In genomic region chr4:46410677-46411076, GRCm38 (mm10) we compare ENCODE assay signal across 16 mouse cellular contexts. TPM values are rescaled to one million over a fixed set of nuclear protein-coding genes. Genes with fewer than 3 reads are reported as not detected.
DNase-seq lines count a peak whose midpoint lies in the region; ATAC-seq and TF ChIP-seq lines count a peak whose summit lies in the region.
"Had no signal": no experiment of that assay in that cellular context is flagged by ENCODE, and none has a peak within 500 bp of the region (broad histone marks: within the 10 kb centered on the region; RNA-seq: fewer than 3 reads in every experiment).

No protein-coding gene starts in this region.

- WGBS in heart, embryonic 10.5 days: 77% methylated on average over 5 of the region's 5 CpGs
- 85% methylated on average over 5 of the region's 5 CpGs for WGBS in stomach, embryonic 15.5 days
- WGBS in stomach, postnatal 0 days: 88% methylated on average over 5 of the region's 5 CpGs
- WGBS in liver, embryonic 12.5 days (ENCODE audit: insufficient replicate concordance): 18% methylated on average over 5 of the region's 5 CpGs

- H3K9me3 ChIP-seq in heart, embryonic 10.5 days: no peaks in the 10 kb centered on the region
- no peaks in the 10 kb centered on the region for H3K9me3 ChIP-seq in stomach, embryonic 15.5 days
- no peaks in the 10 kb centered on the region for H3K9me3 ChIP-seq in stomach, postnatal 0 days (ENCODE audit: control insufficient read depth, low read length)
- H3K9me3 ChIP-seq in liver, embryonic 12.5 days (replicated peaks): no peaks in the 10 kb centered on the region
- H3K9me3 ChIP-seq: heart, embryonic 15.5 days; limb, embryonic 13.5 days; neural tube, embryonic 15.5 days had no signal

- H3K4me3 ChIP-seq in heart, embryonic 10.5 days: no peak overlapping the region
- no peak overlapping the region for H3K4me3 ChIP-seq in stomach, embryonic 15.5 days (replicated peaks)
- no peak overlapping the region for H3K4me3 ChIP-seq in stomach, postnatal 0 days (ENCODE audit: low read depth, low read length)
- peak overlapping the region; percentile 23 for H3K4me3 ChIP-seq in liver, embryonic 12.5 days
- H3K4me3 ChIP-seq: heart, embryonic 15.5 days; limb, embryonic 13.5 days; neural tube, embryonic 15.5 days had no signal

- no peaks in the 10 kb centered on the region for H3K27me3 ChIP-seq in heart, embryonic 10.5 days (ENCODE audit: insufficient read depth, poor library complexity, severe bottlenecking)
- no peaks in the 10 kb centered on the region for H3K27me3 ChIP-seq in stomach, embryonic 15.5 days (replicated peaks)
- H3K27me3 ChIP-seq in stomach, postnatal 0 days (ENCODE audit: control insufficient read depth, insufficient read depth, low read length): no peaks in the 10 kb centered on the region
- H3K27me3 ChIP-seq in liver, embryonic 12.5 days (replicated peaks): no peaks in the 10 kb centered on the region
- H3K27me3 ChIP-seq: heart, embryonic 15.5 days; limb, embryonic 13.5 days; neural tube, embryonic 15.5 days had no signal

- peak; percentile 36; the same call in 1 of the 2 replicates for ATAC-seq in stomach, embryonic 15.5 days (ENCODE audit: insufficient read depth, low FRiP score, low read depth)
- ATAC-seq in stomach, postnatal 0 days (ENCODE audit: low FRiP score, low TSS enrichment): no peak
- ATAC-seq in liver, embryonic 12.5 days: peak; percentile 73

- peak; percentile 91 for DNase-seq in heart, embryonic 10.5 days (ENCODE audit: low spot score)
- no peak for DNase-seq in heart, adult 11 months
- DNase-seq in stomach, postnatal 0 days (ENCODE audit: low spot score): no peak
- DNase-seq in spleen, postnatal 4 days (ENCODE audit: low spot score in 2 of 2): peak; percentile 67 to 73
- no peak for DNase-seq in kidney, adult 18-20 months
- no peak for DNase-seq in retina, postnatal 1 day
- DNase-seq: cerebellum, adult 8-10 months; embryo, embryonic 11 days; kidney, postnatal 36 days; lung, postnatal 36 days; right cerebral cortex, postnatal 14 days had no signal

- no peaks in the 10 kb centered on the region; the same call in 1 of the 2 replicates for H3K4me1 ChIP-seq in heart, embryonic 10.5 days
- no peaks in the 10 kb centered on the region for H3K4me1 ChIP-seq in stomach, embryonic 15.5 days
- H3K4me1 ChIP-seq in stomach, postnatal 0 days (replicated peaks; ENCODE audit: control insufficient read depth, insufficient read depth): no peaks in the 10 kb centered on the region
- H3K4me1 ChIP-seq in liver, embryonic 12.5 days: peaks cover 96% of the 10 kb centered on the region
- H3K4me1 ChIP-seq: heart, embryonic 15.5 days; limb, embryonic 13.5 days; neural tube, embryonic 15.5 days had no signal

- TF ChIP-seq CTCF in stomach, postnatal 0 days (IDR thresholded peaks at IDR 0.05; ENCODE audit: low read depth): no peak

- H3K4me2 ChIP-seq in stomach, embryonic 15.5 days: no peak overlapping the region
- no peak overlapping the region for H3K4me2 ChIP-seq in stomach, postnatal 0 days (replicated peaks; ENCODE audit: low read depth)
- H3K4me2 ChIP-seq in liver, embryonic 12.5 days: peak overlapping the region; percentile 68
- H3K4me2 ChIP-seq: heart, embryonic 15.5 days; limb, embryonic 13.5 days; neural tube, embryonic 15.5 days had no signal

- H3K36me3 ChIP-seq in heart, embryonic 10.5 days: no peaks in the 10 kb centered on the region
- H3K36me3 ChIP-seq in stomach, embryonic 15.5 days: no peaks in the 10 kb centered on the region
- no peaks in the 10 kb centered on the region for H3K36me3 ChIP-seq in stomach, postnatal 0 days (ENCODE audit: control insufficient read depth, insufficient read depth, low read length)
- no peaks in the 10 kb centered on the region for H3K36me3 ChIP-seq in liver, embryonic 12.5 days
- H3K36me3 ChIP-seq: heart, embryonic 15.5 days; limb, embryonic 13.5 days; neural tube, embryonic 15.5 days had no signal

- no peak for TF ChIP-seq EP300 in stomach, postnatal 0 days (optimal IDR thresholded peaks at IDR 0.05)

- H3K27ac ChIP-seq in heart, embryonic 10.5 days: peak overlapping the region; percentile 49; the same call in 1 of the 2 replicates
- H3K27ac ChIP-seq in stomach, embryonic 15.5 days: no peak overlapping the region
- no peak overlapping the region for H3K27ac ChIP-seq in stomach, postnatal 0 days (replicated peaks)
- peak overlapping the region; percentile 99 for H3K27ac ChIP-seq in liver, embryonic 12.5 days
- H3K27ac ChIP-seq: heart, embryonic 15.5 days; limb, embryonic 13.5 days; neural tube, embryonic 15.5 days had no signal

- H3K9ac ChIP-seq in stomach, embryonic 15.5 days: no peak overlapping the region
- no peak overlapping the region for H3K9ac ChIP-seq in stomach, postnatal 0 days (ENCODE audit: low read length)
- peak overlapping the region; percentile 78 for H3K9ac ChIP-seq in liver, embryonic 12.5 days
- H3K9ac ChIP-seq: heart, embryonic 15.5 days; limb, embryonic 13.5 days; neural tube, embryonic 15.5 days had no signal

RNA-seq across cellular contexts. Expression of gene Hemgn, which starts 2.6 kb away (rescaled TPM):
- 35.8 and 50.0 TPM in 2 replicates for polyA plus RNA-seq in heart, embryonic 10.5 days (2016; fragmentation: Nextera tagmentation; extraction: Ambion mirVana)
- polyA plus RNA-seq in stomach, embryonic 15.5 days (2015; fragmentation: Nextera tagmentation; extraction: Ambion mirVana): 13.2 and 31.5 TPM in 2 replicates
- polyA plus RNA-seq in stomach, postnatal 0 days (2015; fragmentation: Nextera tagmentation; extraction: Ambion mirVana): 0.78 and 1.2 TPM in 2 replicates
- polyA plus RNA-seq in liver, embryonic 12.5 days (2016; fragmentation: Nextera tagmentation; extraction: Ambion mirVana): 425 and 445 TPM in 2 replicates

RNA-seq across cellular contexts. Expression of gene Trmo, which starts 21.4 kb away (rescaled TPM):
- polyA plus RNA-seq in heart, embryonic 10.5 days (2016; fragmentation: Nextera tagmentation; extraction: Ambion mirVana): 10.3 and 11.6 TPM in 2 replicates
- polyA plus RNA-seq in stomach, embryonic 15.5 days (2015; fragmentation: Nextera tagmentation; extraction: Ambion mirVana): 10.0 and 10.3 TPM in 2 replicates
- polyA plus RNA-seq in stomach, postnatal 0 days (2015; fragmentation: Nextera tagmentation; extraction: Ambion mirVana): 6.5 and 7.5 TPM in 2 replicates
- polyA plus RNA-seq in liver, embryonic 12.5 days (2016; fragmentation: Nextera tagmentation; extraction: Ambion mirVana): 9.2 and 11.5 TPM in 2 replicates

RNA-seq across cellular contexts. Expression of gene Anp32b, which starts 40.0 kb away (rescaled TPM):
- polyA plus RNA-seq in heart, embryonic 10.5 days (2016; fragmentation: Nextera tagmentation; extraction: Ambion mirVana): 246 and 343 TPM in 2 replicates
- polyA plus RNA-seq in stomach, embryonic 15.5 days (2015; fragmentation: Nextera tagmentation; extraction: Ambion mirVana): 259 and 284 TPM in 2 replicates
- polyA plus RNA-seq in stomach, postnatal 0 days (2015; fragmentation: Nextera tagmentation; extraction: Ambion mirVana): 88.7 and 97.1 TPM in 2 replicates
- polyA plus RNA-seq in liver, embryonic 12.5 days (2016; fragmentation: Nextera tagmentation; extraction: Ambion mirVana): 669 and 722 TPM in 2 replicates

Comparison
In these comparisons a context has a peak if more than half of its experiments do, and no peak if none do; other contexts are left out.
1. DNase-seq: peak in heart, embryonic 10.5 days (single experiment) and spleen, postnatal 4 days (2 of 2); none in heart, adult 11 months (single experiment), stomach, postnatal 0 days (single experiment), kidney, adult 18-20 months (single experiment) and retina, postnatal 1 day (single experiment).
2. H3K27ac ChIP-seq: peak in heart, embryonic 10.5 days (single experiment) and liver, embryonic 12.5 days (single experiment); none in stomach, embryonic 15.5 days (single experiment) and stomach, postnatal 0 days (single experiment).